ENCODE assay signal across 11 mouse cellular contexts in genomic region chr2:91052752-91053151, GRCm38 (mm10). TPM values are rescaled to one million over a fixed set of nuclear protein-coding genes. Genes with fewer than 3 reads are reported as not detected.
DNase-seq lines count a peak whose midpoint lies in the region; ATAC-seq and TF ChIP-seq lines count a peak whose summit lies in the region.
"Had no signal": no experiment of that assay in that cellular context is flagged by ENCODE, and none has a peak within 500 bp of the region (broad histone marks: within the 10 kb centered on the region; RNA-seq: fewer than 3 reads in every experiment).

No protein-coding gene starts in this region.

- ATAC-seq in activated CD4-positive, CD25-positive, alpha-beta regulatory T cell, adult 4 months = peak; percentile 22
- ATAC-seq in hindbrain, embryonic 16.5 days = no peak
- ATAC-seq in midbrain, postnatal 0 days (ENCODE audit: low FRiP score) = no peak
- ATAC-seq in cerebellum, adult (ENCODE audit: insufficient number of reproducible peaks, low FRiP score, low TSS enrichment) = no peak

- 56% methylated on average over 2 of the region's 2 CpGs for WGBS in hindbrain, embryonic 16.5 days
- WGBS in midbrain, postnatal 0 days = 60% methylated on average over 2 of the region's 2 CpGs

- H3K4me3 ChIP-seq in left cerebral cortex, adult 2 months = no peak overlapping the region
- no peak overlapping the region for H3K4me3 ChIP-seq in hindbrain, embryonic 16.5 days (ENCODE audit: low read length)
- H3K4me3 ChIP-seq in midbrain, postnatal 0 days (ENCODE audit: low read depth, low read length) = no peak overlapping the region

- no peak for DNase-seq in left cerebral cortex, adult 2 months (ENCODE audit: extremely low spot score in 1 of 2, low spot score in 2 of 2)
- no peak for DNase-seq in left cerebral cortex, adult 18-20 months (ENCODE audit: low spot score in 2 of 2)
- DNase-seq in midbrain, postnatal 0 days (ENCODE audit: low spot score) = no peak
- DNase-seq in layer of hippocampus, adult 9-11 months = no peak
- no peak for DNase-seq in cerebellum, postnatal 4 days (ENCODE audit: low spot score in 2 of 2)
- DNase-seq: cerebellum, adult 2 months; right cerebral cortex, postnatal 25 days had no signal

- intact Hi-C loops in left cerebral cortex, adult 2 months (cut with DNase I) = no loop called here

- H3K27me3 ChIP-seq in hindbrain, embryonic 16.5 days (replicated peaks; ENCODE audit: control insufficient read depth, insufficient read depth, low read length) = no peaks in the 10 kb centered on the region
- H3K27me3 ChIP-seq in midbrain, postnatal 0 days (ENCODE audit: insufficient read depth, low read length) = no peaks in the 10 kb centered on the region

- TF ChIP-seq CTCF in left cerebral cortex, adult 2 months (IDR thresholded peaks at IDR 0.05) = peak; percentile 12; the same call in 1 of the 2 replicates
- peak; percentile 26; the same call in 1 of the 2 replicates for TF ChIP-seq CTCF in midbrain, postnatal 0 days (IDR thresholded peaks at IDR 0.05)

- no peak overlapping the region for H3K27ac ChIP-seq in left cerebral cortex, adult 2 months
- no peak overlapping the region for H3K27ac ChIP-seq in hindbrain, embryonic 16.5 days (ENCODE audit: low read depth, low read length)
- no peak overlapping the region for H3K27ac ChIP-seq in midbrain, postnatal 0 days (ENCODE audit: low read depth, low read length)

- H3K4me1 ChIP-seq in hindbrain, embryonic 16.5 days (ENCODE audit: control insufficient read depth, insufficient read depth, low read depth, low read length) = peaks cover 11% of the 10 kb centered on the region
- H3K4me1 ChIP-seq in midbrain, postnatal 0 days (ENCODE audit: insufficient read depth, low read length) = peaks cover 3% of the 10 kb centered on the region; the same call in 1 of the 2 replicates

- no peaks in the 10 kb centered on the region for H3K9me3 ChIP-seq in hindbrain, embryonic 16.5 days (ENCODE audit: control insufficient read depth, low read length)
- H3K9me3 ChIP-seq in midbrain, postnatal 0 days (ENCODE audit: low read length) = no peaks in the 10 kb centered on the region

- H3K36me3 ChIP-seq in hindbrain, embryonic 16.5 days (ENCODE audit: control insufficient read depth, insufficient read depth, low read length) = peaks cover 20% of the 10 kb centered on the region
- H3K36me3 ChIP-seq in midbrain, postnatal 0 days (ENCODE audit: insufficient read depth, low read length) = peaks cover 22% of the 10 kb centered on the region

- H3K4me2 ChIP-seq in hindbrain, embryonic 16.5 days (ENCODE audit: low read length) = peak overlapping the region; percentile 61
- no peak overlapping the region for H3K4me2 ChIP-seq in midbrain, postnatal 0 days (ENCODE audit: low read depth, low read length, poor library complexity, severe bottlenecking)

- H3K9ac ChIP-seq in hindbrain, embryonic 16.5 days (ENCODE audit: low read depth, low read length) = no peak overlapping the region
- no peak overlapping the region for H3K9ac ChIP-seq in midbrain, postnatal 0 days (replicated peaks; ENCODE audit: low read length, poor library complexity, severe bottlenecking)

RNA-seq across cellular contexts. Expression of gene Psmc3, which starts 1.1 kb away (rescaled TPM):
- total RNA-seq in left cerebral cortex, adult 2 months (2021) = 100 to 1,000 TPM; 205 to 207 TPM
- 100 to 1,000 TPM; 210 to 211 TPM for total RNA-seq in left cerebral cortex, adult 18-20 months (2021)
- polyA plus RNA-seq in activated CD4-positive, CD25-positive, alpha-beta regulatory T cell, adult 4 months (2017; shearing (Covaris generic)) = 100 to 1,000 TPM; 196 to 209 TPM
- polyA plus RNA-seq in hindbrain, embryonic 16.5 days (2015; fragmentation: Nextera tagmentation; extraction: Ambion mirVana) = 229 and 270 TPM in 2 replicates
- total RNA-seq in midbrain, postnatal 0 days (2014; rRNA removed) = 166 and 183 TPM in 2 replicates
- polyA plus RNA-seq in midbrain, postnatal 0 days (2015; fragmentation: Nextera tagmentation; extraction: Ambion mirVana) = 245 and 253 TPM in 2 replicates

RNA-seq across cellular contexts. Expression of gene Rapsn, which starts 17.3 kb away (rescaled TPM):
- total RNA-seq in left cerebral cortex, adult 2 months (2021) = under 1 TPM; 0.44 to 0.57 TPM
- under 1 TPM; 0.49 to 0.70 TPM for total RNA-seq in left cerebral cortex, adult 18-20 months (2021)
- polyA plus RNA-seq in activated CD4-positive, CD25-positive, alpha-beta regulatory T cell, adult 4 months (2017; shearing (Covaris generic)) = 1 to 10 TPM; 5.3 to 5.6 TPM
- 1.1 and 2.1 TPM in 2 replicates for polyA plus RNA-seq in hindbrain, embryonic 16.5 days (2015; fragmentation: Nextera tagmentation; extraction: Ambion mirVana)
- 1.7 and 2.4 TPM in 2 replicates for total RNA-seq in midbrain, postnatal 0 days (2014; rRNA removed)
- polyA plus RNA-seq in midbrain, postnatal 0 days (2015; fragmentation: Nextera tagmentation; extraction: Ambion mirVana) = 0.97 and 1.2 TPM in 2 replicates
- total RNA-seq: liver, adult 2 months had no signal

RNA-seq across cellular contexts. Expression of gene Slc39a13, which starts 17.5 kb away (rescaled TPM):
- total RNA-seq in left cerebral cortex, adult 2 months (2021) = 10 to 100 TPM; 30.1 to 32.3 TPM
- 10 to 100 TPM; 26.8 to 31.8 TPM for total RNA-seq in left cerebral cortex, adult 18-20 months (2021)
- polyA plus RNA-seq in activated CD4-positive, CD25-positive, alpha-beta regulatory T cell, adult 4 months (2017; shearing (Covaris generic)) = 10 to 100 TPM; 15.6 to 21.8 TPM
- polyA plus RNA-seq in hindbrain, embryonic 16.5 days (2015; fragmentation: Nextera tagmentation; extraction: Ambion mirVana) = 30.1 and 35.8 TPM in 2 replicates
- 34.1 and 40.3 TPM in 2 replicates for total RNA-seq in midbrain, postnatal 0 days (2014; rRNA removed)
- polyA plus RNA-seq in midbrain, postnatal 0 days (2015; fragmentation: Nextera tagmentation; extraction: Ambion mirVana) = 22.7 and 26.3 TPM in 2 replicates

RNA-seq across cellular contexts. Expression of gene Spi1, which starts 29.4 kb away (rescaled TPM):
- 1 to 10 TPM; 3.4 to 4.8 TPM for total RNA-seq in left cerebral cortex, adult 2 months (2021)
- total RNA-seq in left cerebral cortex, adult 18-20 months (2021) = 1 to 10 TPM; 3.2 to 3.6 TPM
- not detected for polyA plus RNA-seq in activated CD4-positive, CD25-positive, alpha-beta regulatory T cell, adult 4 months (2017; shearing (Covaris generic))
- polyA plus RNA-seq in hindbrain, embryonic 16.5 days (2015; fragmentation: Nextera tagmentation; extraction: Ambion mirVana) = 3.4 and 4.2 TPM in 2 replicates
- total RNA-seq in midbrain, postnatal 0 days (2014; rRNA removed) = 4.4 and 10.0 TPM in 2 replicates
- 4.0 and 4.2 TPM in 2 replicates for polyA plus RNA-seq in midbrain, postnatal 0 days (2015; fragmentation: Nextera tagmentation; extraction: Ambion mirVana)
